Mouse (Mus musculus): ENCODE measurements around the gene Faf2.

- TF ChIP-seq EP300 (IDR thresholded peaks at IDR 0.05; ENCODE audit: low read depth) = no peak
- no peak for TF ChIP-seq CTCF (IDR thresholded peaks at IDR 0.05; ENCODE audit: low read depth)
These were observed 13.6 kb upstream of the Faf2 start for GRCm38 (mm10) chr13:54608002-54608401.
